Mouse (Mus musculus): ENCODE data around the gene Tox2. TPM values are rescaled to one million over a fixed set of nuclear protein-coding genes. Genes with fewer than 3 reads are reported as not detected.

Tox2 gene
- total RNA-seq, 2 experiments from 2014 or later = 28.2 to 31.0 TPM

DNA sequence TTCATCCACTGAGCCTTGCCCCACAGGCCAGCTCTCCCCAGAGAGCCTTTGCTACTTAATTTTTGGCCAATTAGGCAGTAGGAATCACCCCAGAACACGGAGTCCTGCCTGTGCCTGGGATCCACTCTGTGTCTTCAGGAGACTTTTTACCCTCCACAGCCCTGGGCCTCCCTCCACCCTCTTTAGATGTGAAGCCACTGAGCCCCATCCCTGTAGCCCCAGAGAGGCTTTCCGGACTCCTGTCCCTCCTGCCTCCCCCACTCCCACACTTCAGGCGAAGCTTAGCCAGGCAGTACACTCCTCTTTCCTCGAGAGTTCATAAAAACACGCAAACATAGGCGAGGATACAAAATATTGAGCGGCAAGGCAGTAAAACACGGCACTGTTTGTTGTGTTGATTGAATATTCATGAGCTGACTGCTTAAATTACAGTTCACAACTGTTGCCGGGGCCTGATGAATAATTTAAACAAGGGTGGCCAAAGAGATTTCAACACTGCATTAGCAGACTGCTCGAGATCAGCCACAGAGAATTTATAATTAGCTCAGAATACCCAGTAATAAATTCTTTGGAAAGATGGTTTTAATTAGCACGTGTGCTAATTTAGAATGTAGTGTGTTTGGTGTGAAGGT, 94.2 kb downstream of the Tox2 start:
- no peak for DNase-seq (ENCODE audit: low spot score in 2 of 2)
- intact Hi-C loops (cut with DNase I) = loop anchor here (5.0 kb wide), 1 partner anchor 60 kb away; no protein-coding TSS in a partner anchor

DNA sequence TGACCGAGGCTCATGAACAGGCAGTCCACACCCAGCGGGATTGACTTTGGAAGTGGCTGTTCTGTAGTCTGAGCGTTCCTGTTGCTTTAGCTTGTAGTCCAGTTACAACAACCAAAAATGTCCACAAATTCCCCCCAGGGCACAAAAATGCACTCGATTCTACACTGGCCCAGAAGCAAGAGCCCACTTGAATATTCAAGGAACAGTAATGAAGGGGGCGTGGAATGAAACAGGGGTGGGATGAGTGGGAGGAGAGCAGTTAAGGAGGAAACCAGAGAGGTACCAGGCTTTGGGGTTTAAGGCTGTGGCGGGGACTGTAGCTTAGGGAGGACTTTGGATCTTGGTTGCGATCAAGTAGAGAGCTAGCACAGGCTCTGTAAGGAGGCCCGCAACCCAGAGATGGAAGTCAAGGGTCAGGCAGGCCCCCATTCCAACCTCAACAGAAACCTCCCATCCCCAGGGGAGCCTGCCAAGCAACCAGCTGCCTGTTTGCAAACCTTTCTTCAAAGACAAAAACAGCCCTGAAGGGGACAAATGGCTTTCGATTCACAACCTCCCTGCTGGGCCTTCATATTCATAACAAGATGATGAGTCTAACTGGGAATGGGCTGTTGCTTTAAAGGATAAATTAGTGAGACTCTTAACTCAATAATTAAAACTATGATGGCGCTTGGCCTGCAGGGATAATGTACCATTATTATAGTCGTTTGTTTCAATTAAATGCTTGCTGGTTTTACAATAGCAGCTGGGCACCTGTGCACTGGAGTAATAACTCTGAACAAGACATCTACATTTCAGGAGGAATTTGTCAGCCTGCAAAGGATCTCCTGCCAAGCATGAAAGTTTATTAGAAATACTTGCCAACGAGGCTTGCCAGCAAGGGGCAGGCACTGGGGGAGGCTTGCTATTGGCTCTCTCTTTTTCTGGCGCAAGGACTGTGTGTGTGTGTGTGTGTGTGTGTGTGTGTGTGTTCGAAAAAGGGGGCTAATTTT, 97.4 kb downstream of the Tox2 start:
- intact Hi-C loops (cut with DNase I) = no loop called here

DNA sequence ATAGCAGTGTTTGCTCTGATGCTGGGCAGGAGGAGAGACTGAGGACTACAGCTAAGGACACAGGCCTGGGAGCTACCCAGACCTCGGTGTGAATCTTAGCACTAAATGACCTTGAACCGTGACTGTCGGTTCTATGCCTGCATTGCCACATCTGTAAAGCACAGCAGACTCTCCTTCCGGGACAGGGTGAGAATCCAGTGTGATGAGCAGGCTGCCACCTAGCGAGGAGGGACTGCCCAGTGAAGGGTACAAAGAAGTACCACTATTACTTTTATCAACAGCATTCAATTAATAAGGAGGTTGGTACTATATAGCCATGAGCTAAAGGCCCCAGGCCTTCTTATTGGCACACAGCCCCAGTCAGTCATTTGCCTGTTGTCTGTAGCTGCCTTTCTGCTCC, 98.7 kb downstream of the Tox2 start:
- no peak for DNase-seq (ENCODE audit: low spot score in 2 of 2)
- intact Hi-C loops (cut with DNase I) = no loop called here

More for the DNA sequence above, 97.4 kb downstream of the Tox2 start:
- no peak for DNase-seq (ENCODE audit: low spot score in 2 of 2)

DNA sequence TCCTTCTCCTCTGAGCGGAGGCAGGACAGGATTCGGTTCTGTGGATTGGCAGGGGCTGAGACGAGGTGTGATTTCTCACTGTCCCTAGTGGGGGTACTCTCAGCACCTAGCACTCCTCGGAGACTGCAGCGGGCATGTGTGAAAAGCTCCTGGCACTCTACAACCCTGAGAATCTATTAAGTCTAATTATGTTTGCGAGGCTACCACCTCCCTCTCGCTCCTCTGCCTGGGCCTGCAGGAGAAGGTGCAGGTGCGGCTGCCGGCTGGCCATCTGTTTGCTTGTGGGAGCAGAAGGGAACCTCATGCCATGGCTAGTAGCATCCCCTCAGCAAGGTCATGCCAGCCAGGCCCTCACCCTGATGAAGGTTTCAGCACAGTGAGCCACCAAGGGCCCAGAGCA, 100.1 kb downstream of the Tox2 start:
- DNase-seq (ENCODE audit: low spot score in 2 of 2) = no peak
- intact Hi-C loops (cut with DNase I) = no loop called here

DNA sequence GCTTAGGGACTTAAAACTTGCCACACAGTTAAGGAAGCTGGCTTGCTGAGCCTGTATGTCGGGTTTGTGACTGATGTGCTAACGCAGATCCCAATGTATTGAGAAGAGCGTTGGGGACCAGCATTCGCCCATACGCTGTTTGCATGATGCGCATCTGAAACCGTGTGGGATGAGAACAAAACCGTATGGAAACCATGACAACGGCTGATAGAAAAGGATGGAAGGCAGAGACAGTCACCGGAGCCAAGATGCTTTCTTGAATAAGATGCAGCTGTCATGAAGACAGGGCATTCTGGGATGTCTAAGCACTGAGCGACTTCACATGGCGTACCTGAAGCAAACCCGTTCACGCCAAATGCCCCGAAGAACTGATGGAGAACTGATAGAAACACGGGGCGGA, 106.5 kb downstream of the Tox2 start:
- peak; percentile 41 to 51 for DNase-seq (ENCODE audit: low spot score in 2 of 2)
- intact Hi-C loops (cut with DNase I) = no loop called here

DNA sequence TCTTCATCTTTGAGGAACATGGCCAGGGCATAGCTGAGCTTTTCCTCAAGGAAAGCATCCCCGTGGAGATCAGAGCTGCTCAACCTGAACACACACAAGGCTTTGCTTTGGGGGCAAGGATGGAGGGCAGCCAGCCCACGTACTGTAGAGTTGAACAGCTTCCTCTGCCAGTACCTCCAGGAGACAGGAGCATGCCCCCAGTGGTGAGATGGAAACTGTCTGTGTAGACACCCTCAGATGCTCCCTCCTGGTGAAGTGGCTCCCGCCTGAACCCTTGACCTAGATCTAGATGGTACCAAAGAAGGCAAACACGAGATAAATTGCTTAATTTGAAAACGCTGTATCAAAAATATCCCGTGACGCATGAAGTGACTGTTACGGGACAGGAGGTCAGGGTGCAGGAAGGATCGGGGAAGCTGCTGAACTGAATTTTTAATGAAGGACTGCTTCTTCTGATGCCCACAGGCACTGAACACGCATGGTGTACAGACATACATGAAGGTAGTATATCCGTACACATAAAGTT, 107.3 kb downstream of the Tox2 start:
- intact Hi-C loops (cut with DNase I) = no loop called here
- no peak for DNase-seq (ENCODE audit: low spot score in 2 of 2)

DNA sequence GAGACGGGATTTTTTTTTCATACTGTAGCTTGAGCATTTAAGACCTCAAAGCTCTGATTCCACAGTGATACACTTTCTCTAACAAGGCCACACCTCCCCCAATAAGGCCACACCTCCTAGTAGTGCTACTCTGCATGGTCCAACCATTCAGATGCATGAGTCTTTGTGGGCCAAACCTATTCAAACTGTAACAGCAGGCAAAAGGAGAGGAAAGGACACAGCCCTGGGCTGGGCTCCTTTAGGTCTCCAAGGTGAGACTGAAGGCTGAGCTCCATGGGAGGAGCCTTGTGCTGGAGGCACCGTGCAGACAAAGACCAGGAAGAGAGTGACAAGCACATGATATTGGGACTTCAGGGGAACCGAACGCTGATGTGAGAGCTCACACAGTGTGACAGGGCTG, 114.4 kb downstream of the Tox2 start:
- intact Hi-C loops (cut with DNase I) = no loop called here
- DNase-seq (ENCODE audit: low spot score in 2 of 2) = no peak

DNA sequence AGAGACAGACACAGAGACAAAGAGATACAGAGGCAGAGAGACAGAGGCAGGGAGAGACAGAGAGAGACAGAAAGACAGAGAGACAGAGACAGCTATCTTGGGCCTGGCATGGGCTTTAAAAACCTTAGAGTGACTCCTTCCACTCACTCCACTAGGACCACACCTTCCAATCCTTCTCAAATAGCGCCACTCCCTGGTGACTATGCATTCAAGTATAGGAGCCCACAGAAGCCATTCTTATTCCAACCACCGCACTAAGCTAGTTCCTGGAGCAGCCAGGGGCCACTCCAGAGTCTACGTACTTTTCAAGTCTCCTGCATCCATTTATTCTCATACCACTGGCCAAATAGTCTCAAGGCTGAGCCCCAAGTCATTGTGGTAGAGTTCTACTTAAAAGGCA, 115.9 kb downstream of the Tox2 start:
- intact Hi-C loops (cut with DNase I) = no loop called here
- DNase-seq (ENCODE audit: low spot score in 2 of 2) = no peak

DNA sequence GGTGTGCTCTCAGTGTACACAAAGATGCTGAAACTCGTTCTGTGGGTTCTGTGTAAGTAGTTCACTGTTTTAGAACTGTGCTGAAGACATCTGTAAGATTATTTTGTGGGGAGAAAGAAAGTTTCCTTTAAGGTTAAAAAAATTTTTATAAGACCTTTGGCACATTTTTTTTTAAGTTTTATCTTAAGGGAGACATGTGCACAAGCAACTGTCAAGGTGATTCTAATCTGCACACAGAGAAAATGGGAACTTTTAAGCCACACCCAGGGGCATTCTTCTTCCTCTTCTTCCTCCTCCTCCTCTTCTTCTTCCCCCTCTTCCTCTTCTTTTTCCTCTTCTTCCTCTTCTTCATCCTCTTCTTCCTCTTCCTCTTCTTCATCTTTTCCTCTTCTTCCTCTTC, 120.2 kb downstream of the Tox2 start:
- intact Hi-C loops (cut with DNase I) = no loop called here
- DNase-seq (ENCODE audit: low spot score in 2 of 2) = no peak

DNA sequence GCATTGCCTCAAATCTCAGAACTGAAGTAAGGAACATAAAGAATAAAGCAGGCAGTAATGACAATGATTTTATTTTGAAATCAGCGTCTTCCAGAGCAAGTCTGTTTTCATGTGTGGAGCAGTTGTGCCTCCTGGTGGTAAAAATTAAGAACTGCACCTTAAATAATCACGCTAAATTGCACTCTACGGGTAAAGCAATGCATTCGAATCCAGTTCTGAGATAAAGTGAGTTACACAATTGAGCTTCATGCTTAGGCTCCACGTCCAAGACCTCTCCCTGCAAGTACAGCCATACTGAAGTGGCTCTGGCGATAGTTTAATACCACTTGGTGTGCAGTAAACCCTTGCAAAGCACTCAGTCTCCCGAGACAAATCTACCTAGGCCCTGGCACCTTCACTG, 127.8 kb downstream of the Tox2 start:
- intact Hi-C loops (cut with DNase I) = loop anchor here (1.0 to 5.0 kb wide), 5 partner anchors 123 to 408 kb away; no protein-coding TSS in a partner anchor
- peak in 1 of 2 experiments; percentile 45 for DNase-seq (ENCODE audit: low spot score in 2 of 2)

DNA sequence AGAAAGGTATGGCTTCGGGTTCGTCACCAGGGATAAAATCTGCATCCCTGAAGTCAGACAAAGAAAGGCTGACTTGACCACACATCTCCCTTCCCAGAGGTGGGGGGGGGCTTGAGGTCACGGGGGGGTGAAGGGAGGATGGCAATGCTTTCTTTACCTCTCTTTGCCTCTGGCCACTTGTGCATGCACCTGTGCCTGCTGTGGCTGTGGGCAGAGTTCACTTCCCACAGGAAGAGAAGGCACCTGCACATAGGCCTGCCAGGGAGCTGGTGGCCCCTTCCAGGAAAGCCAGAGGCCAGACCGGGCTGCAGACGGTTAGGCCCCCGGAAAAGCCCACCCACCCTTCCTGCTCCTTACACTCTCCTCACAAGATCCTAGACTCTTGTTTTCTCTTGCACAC, 128.5 kb downstream of the Tox2 start:
- intact Hi-C loops (cut with DNase I) = loop anchor here (1.0 to 5.0 kb wide), 4 partner anchors 124 to 409 kb away; no protein-coding TSS in a partner anchor
- no peak for DNase-seq (ENCODE audit: low spot score in 2 of 2)

DNA sequence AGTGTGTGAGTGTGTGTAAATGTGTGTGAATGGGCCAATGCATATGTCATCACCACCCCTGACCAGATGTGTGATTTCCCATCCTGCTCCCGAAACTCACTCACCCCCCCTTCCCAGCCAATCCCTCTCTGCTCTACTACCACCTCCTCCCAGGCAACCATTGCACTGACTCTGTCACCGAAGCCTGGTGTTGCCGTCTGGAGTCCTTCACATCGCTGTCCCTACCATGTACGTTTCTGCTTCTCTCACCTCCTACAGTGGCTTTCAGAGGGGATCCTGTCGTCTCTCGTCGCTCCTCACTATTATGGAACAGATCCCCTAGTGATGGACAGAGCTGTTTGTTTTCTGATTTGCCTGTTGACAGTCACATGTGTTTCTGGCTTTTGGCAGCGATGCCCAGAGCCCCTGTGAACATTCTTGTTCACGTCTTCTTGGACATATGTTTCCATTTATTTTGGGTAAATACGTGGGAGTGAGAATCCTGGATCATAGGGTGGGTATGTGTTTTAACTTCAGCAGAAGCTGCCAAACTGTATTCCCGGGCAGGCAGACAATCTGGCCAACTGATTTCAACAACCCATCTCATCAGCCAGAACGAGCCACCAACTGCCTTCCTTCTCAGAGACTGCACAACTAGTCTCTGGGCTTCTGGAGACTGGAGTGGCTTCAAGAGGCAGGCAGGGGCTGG, 129.6 kb downstream of the Tox2 start:
- intact Hi-C loops (cut with DNase I) = loop anchor here (5.0 kb wide), 2 partner anchors 125 to 410 kb away; no protein-coding TSS in a partner anchor
- peak; percentile 48 to 51 for DNase-seq (ENCODE audit: low spot score in 2 of 2)

DNA sequence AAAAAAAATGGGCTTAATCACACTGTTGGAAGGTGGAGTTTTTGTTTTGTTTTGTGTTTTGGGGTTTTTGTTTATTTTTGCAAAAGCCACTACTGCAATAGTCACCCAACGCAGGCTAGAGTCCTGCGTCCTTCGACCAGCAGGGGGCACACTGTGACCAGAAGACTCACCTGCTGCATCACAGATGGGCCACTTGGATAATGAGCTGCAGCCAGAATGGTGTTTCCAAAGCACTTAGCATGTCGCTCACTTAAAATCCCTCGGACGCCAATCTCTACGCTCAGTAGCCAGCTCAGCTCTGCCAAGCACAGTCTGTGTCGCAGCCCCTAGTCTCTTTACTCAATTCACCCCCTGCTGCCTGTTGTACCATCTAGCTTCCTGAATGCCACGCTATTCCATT, 137.3 kb downstream of the Tox2 start:
- peak; percentile 32 to 42 for DNase-seq (ENCODE audit: low spot score in 2 of 2)
- intact Hi-C loops (cut with DNase I) = loop anchor here (2.0 kb wide), 1 partner anchor 61 kb away; no protein-coding TSS in a partner anchor

DNA sequence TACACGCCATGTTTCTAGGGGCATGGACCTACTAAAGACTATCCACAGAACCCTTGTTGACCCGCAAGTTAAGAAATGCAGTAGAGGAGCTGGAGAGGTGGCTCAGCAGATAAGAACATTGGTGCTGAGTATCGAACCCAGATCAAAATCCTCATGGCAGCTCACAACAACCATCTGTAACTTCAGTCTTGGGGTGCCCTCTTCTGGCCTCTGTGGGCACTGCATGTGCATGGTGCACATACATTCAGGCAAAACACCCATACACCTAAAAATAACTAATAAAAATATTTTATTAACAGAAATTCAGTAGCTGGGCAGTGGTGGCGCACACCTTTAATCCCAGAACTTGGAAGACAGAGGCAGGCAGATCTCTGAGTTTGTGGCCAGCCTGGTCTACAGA, 140.7 kb downstream of the Tox2 start:
- DNase-seq (ENCODE audit: low spot score in 2 of 2) = no peak
- intact Hi-C loops (cut with DNase I) = no loop called here

DNA sequence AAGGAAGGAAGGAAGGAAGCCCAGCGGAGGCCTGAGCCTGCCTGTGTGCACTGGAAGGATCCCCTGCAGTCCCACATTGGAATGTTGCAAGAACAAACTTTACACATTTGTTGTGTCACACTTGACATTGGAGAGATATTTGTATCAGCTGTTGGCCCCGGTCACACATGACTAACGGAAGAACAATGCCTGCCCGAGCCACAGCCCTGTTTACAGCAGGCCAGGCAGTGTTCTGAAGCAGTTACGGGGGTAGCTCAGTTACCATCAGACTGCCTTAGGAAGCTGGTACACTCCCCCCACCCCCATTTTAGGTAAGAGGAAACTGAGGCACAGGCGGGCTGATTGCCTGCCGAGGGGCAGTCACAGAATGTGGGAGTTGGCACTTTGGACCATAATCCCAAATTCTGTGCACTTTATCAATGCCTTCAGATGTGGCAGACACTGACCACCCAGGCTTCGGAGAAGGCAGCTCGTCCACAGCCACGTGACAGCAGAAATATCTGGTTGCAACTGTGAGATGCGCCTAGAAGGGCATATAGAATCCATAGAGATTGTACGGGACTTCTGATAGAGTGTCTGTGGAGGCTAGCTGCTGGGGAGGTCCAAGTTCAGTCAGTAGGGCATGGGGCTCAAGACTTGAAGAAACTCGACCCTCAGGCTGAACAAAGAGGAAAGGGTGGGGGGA, 142.2 kb downstream of the Tox2 start:
- intact Hi-C loops (cut with DNase I) = no loop called here
- DNase-seq (ENCODE audit: low spot score in 2 of 2) = no peak

DNA sequence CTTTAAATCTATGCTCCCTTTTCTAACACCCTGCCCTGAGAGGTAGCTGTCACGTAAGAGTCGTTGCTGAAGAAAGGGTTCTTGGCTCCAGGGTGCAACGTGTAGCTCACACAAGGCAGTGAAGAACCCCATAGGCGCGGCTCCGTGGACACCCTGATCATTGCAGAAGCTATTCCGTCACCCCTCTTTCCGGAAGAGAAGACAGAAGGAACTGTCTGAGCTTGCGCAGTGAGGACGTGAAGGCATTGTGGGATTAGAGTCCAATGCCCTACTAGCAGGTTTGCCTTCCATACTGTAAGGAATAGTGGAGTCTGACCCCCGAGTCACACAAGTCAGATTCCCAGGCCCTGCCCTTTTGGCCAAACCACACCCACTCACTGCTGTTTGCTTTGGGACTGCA, 143.6 kb downstream of the Tox2 start:
- intact Hi-C loops (cut with DNase I) = no loop called here
- DNase-seq (ENCODE audit: low spot score in 2 of 2) = no peak

DNA sequence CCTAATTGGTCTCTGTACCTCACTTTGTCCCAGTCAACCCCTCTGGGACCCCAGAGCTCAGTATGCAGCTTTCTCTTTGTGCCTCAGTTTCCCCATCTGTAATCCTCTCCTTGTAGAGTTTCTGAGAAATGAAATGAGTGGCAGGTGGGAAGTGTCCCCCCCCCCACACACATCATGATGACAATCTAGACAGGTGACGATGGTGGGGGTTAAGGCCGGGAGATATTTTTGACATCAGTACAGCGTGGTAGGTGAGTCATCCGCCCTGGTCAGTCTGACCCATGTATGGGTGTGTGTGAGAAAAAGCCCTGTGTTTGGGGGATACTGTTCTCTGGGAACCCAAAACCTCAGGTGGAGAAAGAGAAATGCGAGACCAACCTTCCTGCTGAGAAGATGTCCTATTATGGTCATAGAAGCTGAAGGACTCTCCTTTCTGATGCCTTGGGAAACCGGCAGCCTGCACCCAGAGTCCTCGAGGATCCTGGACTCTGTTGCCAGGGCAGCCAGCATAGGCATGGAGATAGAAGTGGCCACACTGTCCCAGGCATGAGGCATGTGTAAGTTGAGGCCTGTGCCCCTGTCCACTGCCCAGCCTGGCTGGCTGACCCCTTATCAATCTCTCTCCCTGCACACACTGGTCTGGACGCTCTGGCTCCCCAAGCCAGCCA, 144.7 kb downstream of the Tox2 start:
- intact Hi-C loops (cut with DNase I) = no loop called here
- DNase-seq (ENCODE audit: low spot score in 2 of 2) = no peak

DNA sequence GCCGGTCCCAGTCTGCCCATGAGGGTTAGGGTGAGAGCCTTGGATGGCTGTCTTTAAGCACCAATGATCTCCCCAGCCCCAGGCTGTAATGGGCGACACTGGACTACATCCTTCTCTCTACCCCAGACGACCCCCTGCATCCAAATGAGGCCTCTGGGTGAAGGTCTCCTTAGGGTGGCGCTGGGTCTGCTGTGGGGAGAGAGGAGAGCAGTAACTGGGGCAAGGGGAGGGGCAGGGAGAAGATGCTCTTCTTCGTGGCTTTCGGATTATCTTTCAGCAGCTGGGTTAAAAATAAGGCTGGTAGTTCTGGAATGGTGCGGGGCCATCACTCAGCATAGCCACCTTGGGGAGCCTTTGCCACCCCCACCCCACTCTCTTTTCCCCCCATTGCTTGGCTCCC, 145.8 kb downstream of the Tox2 start:
- no peak for DNase-seq (ENCODE audit: low spot score in 2 of 2)
- intact Hi-C loops (cut with DNase I) = no loop called here

DNA sequence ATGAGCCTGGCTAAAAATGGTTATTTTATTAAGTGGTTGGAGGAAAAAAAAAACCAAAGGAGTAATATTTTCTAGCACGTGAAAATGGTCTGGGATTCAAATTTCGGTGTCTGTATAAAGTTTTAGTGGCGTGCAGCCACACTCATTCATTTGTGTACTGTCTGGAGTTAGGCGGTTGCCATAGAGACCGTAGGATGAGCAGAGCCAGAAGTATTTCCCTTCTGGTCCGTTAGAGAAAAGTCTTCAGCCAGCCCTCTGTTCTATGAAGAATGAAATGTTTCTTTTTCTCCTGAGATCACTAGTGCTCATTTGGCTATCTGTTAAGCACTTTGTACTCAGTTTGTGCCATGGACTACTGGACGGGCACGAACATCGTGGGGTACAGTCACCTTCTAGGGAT, 146.5 kb downstream of the Tox2 start:
- intact Hi-C loops (cut with DNase I) = no loop called here
- DNase-seq (ENCODE audit: low spot score in 2 of 2) = no peak
